Mouse (Mus musculus): ENCODE data around the gene Hoxa11. TPM values are rescaled to one million over a fixed set of nuclear protein-coding genes. Genes with fewer than 3 reads are reported as not detected.
A peak's percentile ranks its signal among the peaks of the same experiment; 100 is the strongest.

Hoxa11 gene
- polyA plus RNA-seq, 1 experiment from 2014 or later: not detected

- Histone ChIP-seq H3K9me3 (no peaks in the 10 kb centered on the region), H3K4me1 (peaks cover 28% of the 10 kb centered on the region), H3K27me3 (ENCODE audit: poor library complexity, severe bottlenecking) (peaks cover 100% of the 10 kb centered on the region), H3K4me3 (peak overlapping the region; percentile 42), H3K36me3 (replicated peaks) (no peaks in the 10 kb centered on the region), H3K27ac (no peak overlapping the region)
- DNase-seq (ENCODE audit: extremely low spot score, low spot score): no peak
- WGBS: 2% methylated on average over 60 of the region's 60 CpGs
Observed at GRCm38 (mm10) chr6:52216691-52217458, 28.7 kb downstream of the Hoxa11 start.

- Histone ChIP-seq H3K36me3 (replicated peaks) (no peaks in the 10 kb centered on the region), H3K27me3 (ENCODE audit: poor library complexity, severe bottlenecking) (peaks cover 100% of the 10 kb centered on the region), H3K4me1 (peaks cover 26% of the 10 kb centered on the region), H3K9me3 (no peaks in the 10 kb centered on the region), H3K4me3 (no peak overlapping the region), H3K27ac (no peak overlapping the region)
- WGBS: 2% methylated on average over 30 of the region's 30 CpGs
- no peak for DNase-seq (ENCODE audit: extremely low spot score, low spot score)
Observed at GRCm38 (mm10) chr6:52215771-52216535, 29.7 kb downstream of the Hoxa11 start.

GRCm38 (mm10) chr6:52215070-52215469 is 30.5 kb downstream of the Hoxa11 start:
- Histone ChIP-seq H3K27ac (no peak overlapping the region), H3K4me3 (no peak overlapping the region), H3K36me3 (replicated peaks) (no peaks in the 10 kb centered on the region), H3K9me3 (no peaks in the 10 kb centered on the region), H3K4me1 (peaks cover 26% of the 10 kb centered on the region), H3K27me3 (ENCODE audit: poor library complexity, severe bottlenecking) (peaks cover 100% of the 10 kb centered on the region)
- 14% methylated on average over 3 of the region's 3 CpGs for WGBS
- DNase-seq (ENCODE audit: extremely low spot score, low spot score): no peak

GRCm38 (mm10) chr6:52214271-52214670 is 31.3 kb downstream of the Hoxa11 start:
- peaks cover 26% of the 10 kb centered on the region for H3K4me1 ChIP-seq
- no peak overlapping the region for H3K27ac ChIP-seq
- DNase-seq (ENCODE audit: extremely low spot score, low spot score): no peak
- H3K36me3 ChIP-seq (replicated peaks): no peaks in the 10 kb centered on the region
- 10% methylated on average over 5 of the region's 5 CpGs for WGBS
- no peak overlapping the region for H3K4me3 ChIP-seq
- no peaks in the 10 kb centered on the region for H3K9me3 ChIP-seq
- H3K27me3 ChIP-seq (ENCODE audit: poor library complexity, severe bottlenecking): peaks cover 100% of the 10 kb centered on the region

- Histone ChIP-seq H3K9me3 (no peaks in the 10 kb centered on the region), H3K27me3 (ENCODE audit: poor library complexity, severe bottlenecking) (peaks cover 100% of the 10 kb centered on the region), H3K27ac (no peak within 1 kb of the TSS), H3K4me3 (no peak within 1 kb of the TSS), H3K4me1 (peaks cover 32% of the 10 kb centered on the region), H3K36me3 (replicated peaks) (no peaks in the 10 kb centered on the region)
- DNase-seq (ENCODE audit: extremely low spot score, low spot score): no peak
- 2% methylated on average over 38 of the region's 38 CpGs for WGBS
Observed at GRCm38 (mm10) chr6:52213119-52213986, 32.3 kb downstream of the Hoxa11 start, which contains the start of the genes Hoxa3 and Gm28308. Hoxa3 (minus strand) TSS chr6:52213336. Gm28308 (minus strand) TSS chr6:52213339.

GRCm38 (mm10) chr6:52212556-52213118 is 33.0 kb downstream of the Hoxa11 start:
- 2% methylated on average over 22 of the region's 22 CpGs for WGBS
- no peak for DNase-seq (ENCODE audit: extremely low spot score, low spot score)
- H3K4me1 ChIP-seq: peaks cover 33% of the 10 kb centered on the region
- H3K27ac ChIP-seq: no peak overlapping the region
- no peaks in the 10 kb centered on the region for H3K36me3 ChIP-seq (replicated peaks)
- H3K27me3 ChIP-seq (ENCODE audit: poor library complexity, severe bottlenecking): peaks cover 100% of the 10 kb centered on the region
- H3K9me3 ChIP-seq: no peaks in the 10 kb centered on the region
- H3K4me3 ChIP-seq: no peak overlapping the region

GRCm38 (mm10) chr6:52211961-52212360 is 33.6 kb downstream of the Hoxa11 start:
- no peaks in the 10 kb centered on the region for H3K36me3 ChIP-seq (replicated peaks)
- H3K4me3 ChIP-seq: no peak overlapping the region
- H3K9me3 ChIP-seq: no peaks in the 10 kb centered on the region
- no peak overlapping the region for H3K27ac ChIP-seq
- peaks cover 26% of the 10 kb centered on the region for H3K4me1 ChIP-seq
- H3K27me3 ChIP-seq (ENCODE audit: poor library complexity, severe bottlenecking): peaks cover 100% of the 10 kb centered on the region
- DNase-seq (ENCODE audit: extremely low spot score, low spot score): no peak
- WGBS: 3% methylated on average over 13 of the region's 13 CpGs

GRCm38 (mm10) chr6:52211170-52211935 is 34.3 kb downstream of the Hoxa11 start:
- peak; percentile 76 for DNase-seq (ENCODE audit: extremely low spot score, low spot score)
- Histone ChIP-seq H3K4me3 (no peak overlapping the region), H3K4me1 (peaks cover 23% of the 10 kb centered on the region), H3K9me3 (no peaks in the 10 kb centered on the region), H3K27ac (no peak overlapping the region), H3K27me3 (ENCODE audit: poor library complexity, severe bottlenecking) (peaks cover 100% of the 10 kb centered on the region), H3K36me3 (replicated peaks) (no peaks in the 10 kb centered on the region)
- under 1% methylated on average over 37 of the region's 37 CpGs for WGBS

GRCm38 (mm10) chr6:52209685-52210046 is 35.9 kb downstream of the Hoxa11 start:
- no peak overlapping the region for H3K4me3 ChIP-seq
- H3K27me3 ChIP-seq (ENCODE audit: poor library complexity, severe bottlenecking): peaks cover 100% of the 10 kb centered on the region
- 5% methylated on average over 12 of the region's 12 CpGs for WGBS
- H3K9me3 ChIP-seq: no peaks in the 10 kb centered on the region
- H3K4me1 ChIP-seq: peaks cover 20% of the 10 kb centered on the region
- H3K36me3 ChIP-seq (replicated peaks): no peaks in the 10 kb centered on the region
- no peak overlapping the region for H3K27ac ChIP-seq
- DNase-seq (ENCODE audit: extremely low spot score, low spot score): no peak

GRCm38 (mm10) chr6:52208868-52209684 is 36.5 kb downstream of the Hoxa11 start:
- Histone ChIP-seq H3K4me3 (no peak overlapping the region), H3K9me3 (no peaks in the 10 kb centered on the region), H3K36me3 (replicated peaks) (no peaks in the 10 kb centered on the region), H3K4me1 (peaks cover 25% of the 10 kb centered on the region), H3K27ac (no peak overlapping the region), H3K27me3 (ENCODE audit: poor library complexity, severe bottlenecking) (peaks cover 100% of the 10 kb centered on the region)
- DNase-seq (ENCODE audit: extremely low spot score, low spot score): no peak
- WGBS: 2% methylated on average over 18 of the region's 18 CpGs

All from forebrain, embryonic 10.5 days (tissue).